Mouse (Mus musculus) MEL (cell line): ENCODE measurements around the gene Dcaf7. TPM values are rescaled to one million over a fixed set of nuclear protein-coding genes. Genes with fewer than 3 reads are reported as not detected.

Experiments
- DNase-seq: peaks from one replicate; pipeline ENCODE4 v3.0.0; 2011; ENCODE audit warnings: low read depth, low spot score
- H3K27ac ChIP-seq: 2 replicates; pipeline ENCODE4 v1.5.1; 2012; ENCODE audit warnings: low read depth, mild to moderate bottlenecking, control low read depth, low read length, moderate library complexity; ENCODE audit not compliant: control insufficient read depth
- H3K27me3 ChIP-seq, 2 experiments: fragments of 150-350 bp in 1 of 2; sonication (generic) in 1 of 2; 2 replicates each; pipeline ENCODE4 v1.6.1; 2012; ENCODE audit warnings: low read length in 2 of 2, mild to moderate bottlenecking in 2 of 2, improper control_type of control experiment in 1 of 2, moderate library complexity in 1 of 2; ENCODE audit not compliant: insufficient read depth in 2 of 2, control insufficient read depth in 1 of 2
- H3K36me3 ChIP-seq, 2 experiments: 2 replicates each; pipeline ENCODE4 v1.6.1; 2012 to 2014; ENCODE audit warnings: low read length in 2 of 2, improper control_type of control experiment in 1 of 2, inconsistent platforms in 1 of 2, mild to moderate bottlenecking in 1 of 2; ENCODE audit not compliant: insufficient read depth in 2 of 2, control insufficient read depth in 1 of 2
- H3K4me1 ChIP-seq, 2 experiments: fragments of 150-350 bp in 1 of 2; sonication (generic) in 1 of 2; 2 replicates each; pipeline ENCODE4 v1.6.1; 2012; ENCODE audit warnings: low read length in 2 of 2, improper control_type of control experiment in 1 of 2, mild to moderate bottlenecking in 1 of 2; ENCODE audit not compliant: insufficient read depth in 2 of 2, control insufficient read depth in 1 of 2
- H3K4me3 ChIP-seq, 2 experiments: fragments of 150-350 bp in 1 of 2; sonication (generic) in 1 of 2; 2 replicates each; pipeline ENCODE4 v1.5.1; 2012; ENCODE audit warnings: low read depth in 2 of 2, low read length in 2 of 2, mild to moderate bottlenecking in 2 of 2, moderate library complexity in 2 of 2, control low read depth in 1 of 2, improper control_type of control experiment in 1 of 2; ENCODE audit not compliant: control insufficient read depth in 1 of 2, insufficient read depth in 1 of 2
- H3K79me2 ChIP-seq: 2 replicates; pipeline ENCODE4 v1.6.1; 2012; ENCODE audit warnings: mild to moderate bottlenecking, low read length, moderate library complexity; ENCODE audit not compliant: control insufficient read depth, poor library complexity, insufficient read depth
- H3K9ac ChIP-seq: 2 replicates; pipeline ENCODE4 v1.6.1; 2012; ENCODE audit warnings: low read depth, mild to moderate bottlenecking, control low read depth, low read length, moderate library complexity; ENCODE audit not compliant: control insufficient read depth, poor library complexity, severe bottlenecking
- H3K9me3 ChIP-seq: fragments of 150-350 bp; sonication (generic); replicated peaks from 2 replicates; pipeline ENCODE4 v1.6.1; 2012; ENCODE audit warnings: mild to moderate bottlenecking, low read length, improper control_type of control experiment, moderate library complexity; ENCODE audit not compliant: insufficient read depth
- BHLHE40 ChIP-seq: IDR thresholded peaks from 2 replicates; pipeline ENCODE4 v1.6.1; 2012; ENCODE audit warnings: low read depth, mild to moderate bottlenecking, inconsistent platforms, low read length, improper control_type of control experiment, borderline replicate concordance
- CHD2 ChIP-seq: IDR thresholded peaks from 2 replicates; pipeline ENCODE4 v1.6.1; 2011; ENCODE audit warnings: low read length, improper control_type of control experiment
- CTCF ChIP-seq, 3 experiments: IDR thresholded peaks in 2 of 3; conservative IDR thresholded peaks in 1 of 3; 2 replicates each; pipeline ENCODE4 v1.5.1; 2011 to 2012; ENCODE audit warnings: low read length in 3 of 3, low read depth in 2 of 3, mild to moderate bottlenecking in 2 of 3, improper control_type of control experiment in 1 of 3, inconsistent platforms in 1 of 3, mixed read lengths in 1 of 3, moderate library complexity in 1 of 3; ENCODE audit not compliant: control insufficient read depth in 1 of 3, insufficient read depth in 1 of 3, poor library complexity in 1 of 3, severe bottlenecking in 1 of 3
- E2F4 ChIP-seq: IDR thresholded peaks from 2 replicates; pipeline ENCODE4 v1.6.1; 2011; ENCODE audit warnings: low read depth, low read length, improper control_type of control experiment, borderline replicate concordance
- ELF1 ChIP-seq: IDR thresholded peaks from 2 replicates; pipeline ENCODE4 v1.6.1; 2014; ENCODE audit warnings: low read depth, mild to moderate bottlenecking, inconsistent platforms, low read length, improper control_type of control experiment, moderate library complexity
- EP300 ChIP-seq, 2 experiments: IDR thresholded peaks; 2 replicates each; pipeline ENCODE4 v1.6.1; 2011; ENCODE audit warnings: improper control_type of control experiment in 2 of 2, low read length in 2 of 2, low read depth in 1 of 2, mild to moderate bottlenecking in 1 of 2
- GABPA ChIP-seq: IDR thresholded peaks from 2 replicates; pipeline ENCODE4 v1.6.1; 2012; ENCODE audit warnings: low read depth, mild to moderate bottlenecking, inconsistent platforms, low read length, improper control_type of control experiment, moderate library complexity
- GATA1 ChIP-seq: IDR thresholded peaks from 2 replicates; pipeline ENCODE4 v1.6.1; 2011; ENCODE audit warnings: low read depth, low read length, improper control_type of control experiment
- JUND ChIP-seq: IDR thresholded peaks from 2 replicates; pipeline ENCODE4 v1.6.1; 2011; ENCODE audit warnings: low read depth, mild to moderate bottlenecking, improper control_type of control experiment, low read length
- MAFK ChIP-seq: IDR thresholded peaks from 2 replicates; pipeline ENCODE4 v1.6.1; 2011; ENCODE audit warnings: low read depth, mild to moderate bottlenecking, low read length, improper control_type of control experiment, borderline replicate concordance
- MAX ChIP-seq: IDR thresholded peaks from 2 replicates; pipeline ENCODE4 v1.6.1; 2011; ENCODE audit warnings: low read length, improper control_type of control experiment
- MEF2A ChIP-seq: IDR thresholded peaks from 2 replicates; pipeline ENCODE4 v1.6.1; 2014; ENCODE audit warnings: low read depth, mild to moderate bottlenecking, inconsistent platforms, low read length, improper control_type of control experiment; ENCODE audit not compliant: poor library complexity, insufficient replicate concordance, severe bottlenecking; ENCODE audit errors: extremely low read depth
- MXI1 ChIP-seq: IDR thresholded peaks from 2 replicates; pipeline ENCODE4 v1.6.1; 2011; ENCODE audit warnings: mild to moderate bottlenecking, low read depth, low read length, improper control_type of control experiment
- MYB ChIP-seq: IDR thresholded peaks from 2 replicates; pipeline ENCODE4 v1.6.1; 2011; ENCODE audit warnings: mild to moderate bottlenecking, low read depth, low read length, improper control_type of control experiment
- NELFE ChIP-seq: IDR thresholded peaks from 2 replicates; pipeline ENCODE4 v1.6.1; 2011; ENCODE audit warnings: low read depth, low read length, improper control_type of control experiment
- POLR2AphosphoS5 ChIP-seq: IDR thresholded peaks from 2 replicates; pipeline ENCODE4 v1.6.1; 2012; ENCODE audit warnings: low read depth, borderline replicate concordance, mild to moderate bottlenecking, inconsistent platforms, low read length, moderate library complexity, mixed read lengths
- RAD21 ChIP-seq: IDR thresholded peaks from 2 replicates; pipeline ENCODE4 v1.6.1; 2011; ENCODE audit warnings: mild to moderate bottlenecking, low read depth, low read length, improper control_type of control experiment
- SMC3 ChIP-seq: IDR thresholded peaks from 2 replicates; pipeline ENCODE4 v1.6.1; 2011; ENCODE audit warnings: low read depth, low read length, improper control_type of control experiment
- TAL1 ChIP-seq: IDR thresholded peaks from 2 replicates; pipeline ENCODE4 v1.6.1; 2012; ENCODE audit warnings: mild to moderate bottlenecking, inconsistent platforms, low read length, moderate library complexity, mixed read lengths
- TCF12 ChIP-seq: IDR thresholded peaks from 2 replicates; pipeline ENCODE4 v1.6.1; 2014; ENCODE audit warnings: low read depth, mild to moderate bottlenecking, inconsistent platforms, low read length, improper control_type of control experiment, moderate library complexity
- UBTF ChIP-seq: IDR thresholded peaks from 2 replicates; pipeline ENCODE4 v1.6.1; 2012; ENCODE audit warnings: low read depth, mild to moderate bottlenecking, inconsistent platforms, low read length, improper control_type of control experiment, moderate library complexity, borderline replicate concordance; ENCODE audit not compliant: insufficient read depth
- USF1 ChIP-seq: IDR thresholded peaks from 2 replicates; pipeline ENCODE4 v1.6.1; 2014; ENCODE audit warnings: low read depth, mild to moderate bottlenecking, inconsistent platforms, low read length, improper control_type of control experiment, moderate library complexity
- ZKSCAN1 ChIP-seq: IDR thresholded peaks from 2 replicates; pipeline ENCODE4 v1.6.1; 2012; ENCODE audit warnings: low read depth, mild to moderate bottlenecking, inconsistent platforms, low read length, improper control_type of control experiment, moderate library complexity
- ZMIZ1 ChIP-seq: IDR thresholded peaks from 2 replicates; pipeline ENCODE4 v1.6.1; 2012; ENCODE audit warnings: low read depth, mild to moderate bottlenecking, inconsistent platforms, low read length, improper control_type of control experiment, moderate library complexity
- ZNF384 ChIP-seq: IDR thresholded peaks from 2 replicates; pipeline ENCODE4 v1.6.1; 2012; ENCODE audit warnings: low read depth, mild to moderate bottlenecking, inconsistent platforms, low read length, improper control_type of control experiment
- polyA plus RNA-seq, 2 experiments: library from polyadenylated mRNA; stranded (reverse) in 1 of 2; unstranded in 1 of 2; fragments of >175 nt in 1 of 2; fragments of >200 nt in 1 of 2; gene quantifications; 2 replicates each; pipeline versions ENCODE4 v1.2.1 to v1.2.4; 2012; ENCODE audit warnings: low replicate concordance in 2 of 2, low read depth in 1 of 2; ENCODE audit not compliant: insufficient read length in 2 of 2, insufficient read depth in 1 of 2, missing spikeins in 1 of 2
- total RNA-seq: library from RNA; depleted of rRNA; stranded (reverse); fragments of 300-350 nt; gene quantifications from 2 replicates; pipeline ENCODE4 v1.2.3, GENCODE M21; 2012

Dcaf7 gene
- total and polyA plus RNA-seq, 3 experiments = 65.5 to 88.2 (median 86.9) TPM

DNA sequence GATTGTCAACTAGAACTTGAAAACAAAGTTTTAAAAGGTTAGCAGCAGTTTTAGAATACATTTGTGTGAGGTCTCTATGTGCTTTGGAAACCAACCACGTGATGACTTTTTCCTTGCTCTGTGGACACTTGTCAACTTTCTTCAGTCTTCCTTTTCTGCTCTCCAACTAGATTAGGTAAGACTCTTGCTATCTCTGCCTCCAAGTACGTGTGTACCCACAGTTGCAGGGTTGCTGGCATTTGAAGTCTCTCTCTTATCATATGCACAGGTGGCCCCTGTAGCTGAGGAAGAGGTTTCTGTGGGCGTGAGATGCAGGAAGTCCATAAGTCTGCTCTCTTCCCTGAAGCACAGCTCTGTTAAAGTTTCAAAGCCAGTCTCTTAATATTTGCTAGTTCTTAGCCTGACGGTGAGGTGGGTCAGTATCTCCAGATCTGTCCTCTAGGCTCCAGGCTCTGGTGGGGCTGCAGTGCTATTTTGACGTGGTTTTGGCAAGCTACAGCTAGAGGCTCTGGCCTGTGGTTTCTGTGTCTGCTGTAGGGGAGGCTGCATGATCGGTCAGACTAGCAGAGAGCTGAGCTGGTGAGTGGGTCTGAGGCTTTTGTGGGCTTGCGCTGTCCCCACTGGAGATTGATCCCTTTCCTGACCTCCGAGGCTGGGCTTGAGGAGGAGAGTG lies 20.3 kb downstream of the Dcaf7 start (continued):
- TF ChIP-seq MAFK (peak; percentile 69; the same call in 1 of the 2 replicates), NELFE (peak; percentile 34; the same call in 1 of the 2 replicates), ELF1 (peak; percentile 79), BHLHE40 (peak; percentile 82), CHD2 (peak; percentile 49), GABPA (no peak), SMC3 (peak; percentile 31; the same call in 1 of the 2 replicates), USF1 (peak; percentile 95), MYB (peak; percentile 71; the same call in 1 of the 2 replicates), JUND (peak; percentile 48; the same call in 1 of the 2 replicates), GATA1 (peak; percentile 97), UBTF (no peak), E2F4 (no peak), EP300 (IDR thresholded peaks at IDR 0.05; ENCODE audit: low read depth in 1 of 2, low read length in 2 of 2) (peak; percentile 97 to 98), ZMIZ1 (peak; percentile 42; the same call in 1 of the 2 replicates), TCF12 (peak; percentile 99), RAD21 (no peak), CTCF (IDR thresholded peaks at IDR 0.05 in 2 of 3, conservative IDR thresholded peaks at IDR 0.05 in 1 of 3; ENCODE audit: control insufficient read depth in 1 of 3, insufficient read depth in 1 of 3, low read depth in 2 of 3, low read length in 3 of 3, poor library complexity in 1 of 3, severe bottlenecking in 1 of 3) (no peak), ZKSCAN1 (no peak), ZNF384 (no peak)

- peak overlapping the region; percentile 79 for H3K27ac ChIP-seq
- no peak overlapping the region for H3K4me3 ChIP-seq
- no peak overlapping the region for H3K9ac ChIP-seq
- H3K36me3 ChIP-seq = peaks cover 31 to 39% of the 10 kb centered on the region in 2 experiments
- H3K9me3 ChIP-seq = no peaks in the 10 kb centered on the region
- no peaks in the 10 kb centered on the region for H3K79me2 ChIP-seq
- H3K4me1 ChIP-seq = peaks cover 30 to 34% of the 10 kb centered on the region in 2 experiments
- TF ChIP-seq BHLHE40 = no peak
- no peak for TF ChIP-seq POLR2AphosphoS5
- no peak for TF ChIP-seq MEF2A
- no peak for TF ChIP-seq MXI1
- no peak for TF ChIP-seq GABPA
- no peak for TF ChIP-seq MAX
- no peak for TF ChIP-seq TAL1
- DNase-seq = no peak
- H3K27me3 ChIP-seq = no peaks in the 10 kb centered on the region
Observed at GRCm38 (mm10) chr11:106058020-106058419, 21.3 kb downstream of the Dcaf7 start.
